Mouse (Mus musculus) yolk sac, embryonic 10.5 days (tissue): Measurements from ENCODE around the gene Aurkaip1.
"Not testable (repeated sequence)": the region's sequence is repeated elsewhere in the genome, so short reads cannot be mapped to it uniquely, and the experiment has no call there.

Source experiments
- DNase-seq: peaks from one replicate; pipeline ENCODE4 v3.0.0-alpha.2; 2017; ENCODE audit warnings: low spot score

Gene Aurkaip1

DNA sequence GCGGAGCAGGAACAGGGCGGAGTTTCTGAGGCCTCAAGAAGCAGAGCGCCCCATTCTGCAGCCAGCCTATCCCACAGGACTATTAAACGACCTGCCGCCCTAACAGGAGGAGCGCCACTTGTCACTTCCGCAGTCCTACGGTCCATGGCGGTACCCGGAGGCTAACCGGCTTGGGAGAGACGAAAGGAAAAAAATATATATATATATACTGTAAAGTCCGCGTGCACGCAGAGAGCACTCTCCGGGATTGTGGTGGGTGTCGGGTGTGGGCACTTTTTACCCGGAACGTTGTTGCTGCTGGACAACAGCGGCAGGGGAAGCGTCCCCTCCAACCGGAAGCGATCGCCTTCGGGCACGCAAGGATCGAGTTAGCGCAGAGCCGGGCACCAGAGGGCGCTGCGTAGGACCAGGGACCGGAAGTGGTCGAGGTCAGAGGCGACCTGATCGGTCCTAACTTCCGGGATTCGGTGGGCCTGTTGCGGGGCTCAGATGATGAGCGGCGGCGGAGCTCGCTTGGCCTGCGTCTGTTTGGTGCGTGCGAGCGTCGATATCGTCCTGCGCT lies at the start of gene Aurkaip1:
TSS of gene Aurkaip1 (plus strand) at position 68 of the 562 bp plus-strand sequence.
- peak; percentile 96 for DNase-seq

DNA sequence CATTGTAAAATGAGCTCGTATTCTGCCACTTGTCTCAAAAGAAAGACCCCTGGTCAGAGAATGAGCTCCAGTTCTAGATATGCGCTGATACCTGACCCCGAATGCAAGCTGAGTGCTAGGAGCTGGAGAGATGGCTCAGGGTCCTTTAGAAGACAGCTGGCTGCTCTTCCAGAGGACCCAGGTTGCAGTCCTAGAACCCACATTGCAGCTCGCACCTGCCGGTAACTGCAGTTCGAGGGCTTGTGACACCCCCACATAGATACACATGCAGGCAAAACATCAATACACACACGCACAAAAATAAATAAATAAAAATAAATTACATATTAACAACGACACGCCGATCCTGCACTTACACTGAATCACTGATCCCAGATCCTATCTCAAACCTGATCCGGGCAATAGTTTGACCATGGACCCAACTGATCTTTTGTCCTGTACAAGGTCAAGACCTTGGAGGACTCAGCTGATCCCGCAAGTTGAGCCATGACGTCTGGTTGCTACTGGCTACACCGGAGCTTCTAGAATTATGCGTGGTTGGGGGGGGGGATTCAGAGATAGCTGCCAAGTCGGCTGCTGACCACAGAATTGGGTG lies 47.5 kb upstream of the Aurkaip1 start:
- no peak for DNase-seq

DNA sequence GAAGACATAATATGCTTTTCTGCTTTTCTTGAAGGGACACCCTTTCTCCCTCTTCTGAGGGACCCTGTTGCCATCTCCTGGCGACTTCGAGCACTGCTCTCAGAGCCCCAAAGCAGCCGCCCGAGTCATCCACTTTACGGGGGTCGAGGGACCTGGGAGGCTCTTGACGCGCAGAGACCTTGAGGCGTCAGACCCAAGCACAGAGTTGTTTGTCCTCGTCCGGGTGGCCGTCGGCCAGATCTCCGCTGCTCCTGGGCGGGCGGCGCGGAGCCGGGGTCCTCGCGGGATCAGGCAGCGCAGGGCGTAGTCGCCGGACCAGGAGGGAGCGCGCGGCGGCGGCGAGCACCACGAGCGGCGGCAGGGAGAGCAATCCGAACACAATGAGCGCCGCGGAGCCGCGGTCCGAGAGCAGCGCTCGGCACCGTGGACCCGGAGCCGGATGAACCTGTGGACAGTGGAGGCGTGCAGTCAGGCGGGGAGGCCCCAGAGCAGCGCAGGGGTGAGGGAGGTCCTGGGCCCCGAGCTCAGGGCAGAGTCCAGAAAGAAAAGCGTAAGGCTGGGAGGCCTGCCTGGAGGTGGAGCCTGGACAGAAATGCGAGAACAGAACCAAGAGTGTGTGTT lies 46.9 kb upstream of the Aurkaip1 start:
- peak; percentile 83 for DNase-seq

DNA sequence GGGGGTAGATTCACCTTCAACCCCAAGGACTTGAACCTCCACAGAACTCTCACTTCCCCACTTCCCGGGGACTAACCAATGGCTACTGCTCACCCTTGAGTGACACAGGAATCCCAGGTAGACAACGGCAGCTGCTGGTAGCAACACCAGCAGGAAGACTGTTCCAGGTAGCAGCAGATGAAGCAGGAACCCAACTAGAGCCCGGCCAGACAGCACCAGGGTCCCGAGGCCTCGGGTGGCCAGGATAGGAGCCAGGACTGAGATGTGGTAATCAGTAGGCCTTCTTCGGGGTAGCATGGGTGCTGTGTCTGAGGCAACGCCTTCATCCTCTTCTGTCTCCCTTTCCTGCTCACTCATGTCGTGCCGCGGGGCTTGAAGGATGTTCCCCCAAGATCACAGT lies 45.8 kb upstream of the Aurkaip1 start:
- no peak for DNase-seq

DNA sequence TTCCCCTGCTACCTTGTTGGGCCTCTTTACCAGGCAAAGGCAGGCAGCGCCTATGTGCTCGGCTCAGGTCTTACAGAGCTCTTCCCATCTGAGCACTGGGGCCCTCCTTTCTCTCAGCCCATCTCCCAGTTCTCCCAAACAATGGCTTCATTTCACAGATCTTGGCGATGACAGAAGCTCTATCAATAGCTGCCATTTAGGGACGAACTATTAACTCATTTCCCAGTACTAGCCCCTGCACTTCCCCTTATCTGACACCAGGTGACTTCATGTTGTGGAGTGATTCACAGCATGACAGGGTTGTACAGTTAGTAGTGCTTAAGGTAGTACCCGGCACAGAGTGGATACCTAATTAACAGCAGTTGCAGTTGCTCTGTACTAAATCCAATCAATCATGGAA lies 45.3 kb upstream of the Aurkaip1 start, which contains the start of gene Tmem88b:
TSS of gene Tmem88b (minus strand) at position 56 of the 400 bp plus-strand sequence.
- DNase-seq, result no peak

DNA sequence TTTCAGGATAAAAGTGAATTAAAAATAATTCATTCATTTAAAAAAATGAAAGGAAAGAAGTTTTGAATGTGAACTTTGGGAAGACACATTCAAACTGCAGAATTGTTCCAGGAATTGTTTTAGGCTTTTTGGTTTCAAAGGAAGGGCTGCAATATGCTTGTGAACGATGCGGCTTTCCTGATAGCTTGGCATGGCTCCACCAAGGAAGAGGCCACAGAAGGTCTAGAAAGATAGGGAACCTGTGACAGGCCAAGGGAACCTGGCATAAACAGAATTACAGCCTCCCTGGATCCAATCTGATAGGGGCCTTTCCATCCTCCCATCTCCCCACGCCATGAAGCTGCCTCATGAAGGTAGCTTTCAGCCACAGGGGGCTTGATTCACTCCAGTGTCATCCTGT lies 42.8 kb upstream of the Aurkaip1 start:
- DNase-seq, result no peak

DNA sequence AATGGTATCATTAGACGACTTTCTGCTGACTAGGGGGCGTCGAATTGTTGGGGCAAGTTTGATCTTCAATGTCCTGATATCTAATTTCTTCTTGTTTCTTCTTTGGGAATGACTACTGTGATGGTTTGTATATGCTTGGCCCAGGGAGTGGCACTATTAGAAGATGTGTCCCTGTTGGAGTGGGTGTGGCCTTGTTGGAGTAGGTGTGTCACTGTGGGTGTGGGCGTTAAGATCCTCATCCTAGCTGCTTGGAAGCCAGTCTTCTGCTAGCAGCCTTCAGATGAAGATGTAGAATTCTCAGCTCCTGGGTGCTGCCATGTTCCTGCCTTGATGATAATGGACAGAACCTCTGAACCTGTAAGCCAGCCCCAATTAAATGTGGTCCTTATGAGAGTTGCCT lies 42.2 kb upstream of the Aurkaip1 start:
- not testable (repeated sequence) for DNase-seq

DNA sequence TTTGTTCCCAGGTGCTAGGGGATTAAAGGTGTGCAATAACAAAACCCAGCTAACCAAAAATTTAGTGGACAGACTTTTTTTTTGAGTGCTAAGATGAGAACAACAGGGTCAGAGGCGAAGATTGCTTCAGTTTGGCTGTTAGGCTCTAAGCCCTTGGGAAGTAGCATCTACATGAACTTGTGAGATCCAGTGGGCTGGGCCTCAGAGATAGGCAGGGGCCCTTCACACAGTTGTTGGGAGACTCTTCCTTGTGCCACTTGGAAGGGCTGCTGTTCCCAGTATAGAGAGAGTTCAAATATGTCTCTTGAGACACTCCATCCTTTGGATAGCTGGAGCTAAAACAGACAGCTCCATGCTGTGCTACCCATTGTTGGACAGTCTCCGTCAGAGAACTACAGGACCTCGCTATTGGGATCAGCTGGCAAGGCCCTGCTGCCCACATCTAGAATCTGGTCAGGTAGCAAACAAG lies 41.0 kb upstream of the Aurkaip1 start, which contains the start of gene Ankrd65:
TSS of gene Ankrd65 (plus strand) at position 419 of the 469 bp plus-strand sequence.
- no peak for DNase-seq

DNA sequence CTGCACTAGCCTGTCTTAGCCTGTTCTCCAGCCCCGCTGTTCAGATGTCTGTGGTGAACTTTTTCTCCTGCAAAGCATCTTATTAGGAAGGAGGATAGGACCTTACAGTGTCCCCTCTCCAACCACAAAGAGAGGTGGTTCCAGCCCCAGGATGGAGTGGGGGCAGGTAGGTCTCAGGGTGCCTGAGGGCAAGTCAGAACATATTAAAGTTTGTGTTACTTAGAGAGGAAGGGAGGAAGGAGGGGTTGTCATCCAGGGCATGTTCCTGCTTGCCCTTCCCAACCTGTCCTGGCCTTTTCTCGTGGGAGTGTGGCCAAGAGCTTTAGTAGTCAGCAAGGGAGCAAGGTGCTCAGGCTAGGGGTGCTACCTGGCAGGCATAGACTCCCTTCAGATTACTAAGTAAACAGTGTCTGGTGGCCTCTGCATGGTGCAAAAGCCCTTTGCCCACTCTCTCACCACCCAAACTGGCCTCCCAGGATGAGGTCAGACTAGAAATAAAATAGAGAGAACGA lies 40.4 kb upstream of the Aurkaip1 start:
- no peak for DNase-seq

DNA sequence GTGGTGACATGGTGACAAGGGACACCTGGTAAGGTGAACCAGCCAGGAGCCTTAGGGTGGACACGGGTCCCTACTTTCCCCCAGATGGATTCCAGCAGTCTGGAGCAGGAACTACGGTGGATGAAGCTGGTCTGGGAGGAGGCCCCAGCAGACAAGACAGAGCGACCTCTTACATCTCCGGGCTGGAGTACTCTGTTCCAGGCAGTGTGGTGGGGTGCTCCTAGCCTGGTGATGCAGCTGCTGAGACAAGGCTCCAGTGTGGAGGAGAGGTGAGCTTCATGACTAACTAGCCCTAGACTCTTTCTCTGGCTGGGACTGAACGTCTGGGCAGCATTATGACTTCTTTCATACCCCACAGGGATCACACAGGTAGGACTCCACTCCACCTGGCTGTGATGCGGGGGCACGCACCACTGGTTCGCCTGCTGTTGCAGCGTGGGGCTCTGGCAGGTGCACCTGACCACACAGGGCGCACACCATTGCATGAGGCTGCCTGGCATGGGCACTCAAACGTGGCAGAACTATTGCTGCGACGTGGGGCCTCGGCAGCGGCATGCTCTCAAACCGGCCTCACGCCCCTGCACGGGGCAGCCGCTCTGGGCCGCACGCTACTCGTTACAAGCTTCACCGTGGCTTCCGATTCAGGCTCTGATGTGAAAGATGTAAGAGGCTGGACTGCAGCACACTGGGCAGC lies 39.7 kb upstream of the Aurkaip1 start:
- DNase-seq, result no peak

DNA sequence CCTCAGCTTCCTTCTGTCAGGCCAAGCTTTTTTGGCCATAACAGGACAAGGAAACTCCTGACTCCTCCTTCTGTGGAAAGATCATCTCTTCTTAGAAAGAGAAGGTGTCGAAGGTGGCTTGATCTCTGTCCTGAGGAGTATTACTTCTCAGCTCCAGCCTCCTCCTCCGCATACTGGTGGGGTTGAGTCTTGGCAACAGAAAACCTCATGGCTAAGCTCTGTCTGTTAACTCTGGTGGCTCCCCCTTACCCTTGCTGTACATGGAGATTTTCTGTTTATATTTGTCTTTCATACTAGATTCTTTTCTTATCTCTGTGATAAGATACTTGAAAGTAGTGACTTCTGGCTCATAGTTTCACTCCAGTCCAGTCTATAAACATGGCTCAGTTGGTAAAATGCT lies 37.3 kb upstream of the Aurkaip1 start:
- DNase-seq, result no peak

DNA sequence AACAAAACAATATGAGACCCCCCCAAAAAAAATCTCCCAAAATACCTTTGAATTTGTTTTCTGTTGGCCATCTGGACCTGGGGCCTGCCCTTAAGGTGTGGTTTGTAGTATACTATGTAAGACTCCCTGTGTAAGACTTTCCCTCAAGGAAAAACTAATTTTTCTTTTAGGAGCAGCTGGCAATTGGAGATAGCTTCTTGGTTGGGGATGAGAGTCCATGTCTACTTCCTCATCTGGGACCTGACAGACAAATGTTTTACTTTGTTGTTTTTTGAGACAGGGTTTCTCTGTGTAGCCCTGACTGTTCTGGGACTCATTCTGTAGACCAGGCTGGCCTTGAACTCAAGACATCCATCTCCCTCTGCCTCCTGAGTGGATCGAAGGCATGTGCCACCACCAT lies 29.0 kb upstream of the Aurkaip1 start:
- DNase-seq, result no peak

DNA sequence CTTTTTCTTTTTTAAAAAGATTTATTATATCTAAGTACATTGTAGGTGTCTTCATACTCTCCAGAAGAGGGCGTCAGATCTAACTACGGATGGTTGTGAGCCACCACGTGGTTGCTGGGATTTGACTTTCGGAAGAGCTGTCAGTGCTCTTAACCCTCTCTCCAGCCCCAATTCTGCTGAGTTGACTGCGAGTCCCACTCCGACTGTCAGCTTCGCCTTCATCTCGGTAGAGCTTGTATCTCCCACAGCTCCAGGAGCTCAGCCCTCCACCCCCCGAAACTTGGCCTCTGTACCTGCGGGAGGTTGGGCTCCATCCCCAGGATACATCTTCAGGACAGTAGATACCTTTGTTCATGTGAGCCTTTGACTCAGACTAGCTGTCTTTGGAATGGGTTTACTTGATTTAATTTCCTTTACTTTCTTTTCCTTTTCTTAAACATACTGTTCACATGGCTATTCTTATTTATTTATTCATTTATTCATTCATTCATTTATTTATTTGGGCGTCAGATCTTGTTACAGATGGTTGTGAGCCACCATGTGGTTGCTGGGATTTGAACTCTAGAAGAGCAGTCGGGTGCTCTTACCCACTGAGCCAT lies 28.2 kb upstream of the Aurkaip1 start, which contains the start of gene Mrpl20:
TSS of gene Mrpl20 (plus strand) at position 138 of the 599 bp plus-strand sequence.
- DNase-seq, result no peak

DNA sequence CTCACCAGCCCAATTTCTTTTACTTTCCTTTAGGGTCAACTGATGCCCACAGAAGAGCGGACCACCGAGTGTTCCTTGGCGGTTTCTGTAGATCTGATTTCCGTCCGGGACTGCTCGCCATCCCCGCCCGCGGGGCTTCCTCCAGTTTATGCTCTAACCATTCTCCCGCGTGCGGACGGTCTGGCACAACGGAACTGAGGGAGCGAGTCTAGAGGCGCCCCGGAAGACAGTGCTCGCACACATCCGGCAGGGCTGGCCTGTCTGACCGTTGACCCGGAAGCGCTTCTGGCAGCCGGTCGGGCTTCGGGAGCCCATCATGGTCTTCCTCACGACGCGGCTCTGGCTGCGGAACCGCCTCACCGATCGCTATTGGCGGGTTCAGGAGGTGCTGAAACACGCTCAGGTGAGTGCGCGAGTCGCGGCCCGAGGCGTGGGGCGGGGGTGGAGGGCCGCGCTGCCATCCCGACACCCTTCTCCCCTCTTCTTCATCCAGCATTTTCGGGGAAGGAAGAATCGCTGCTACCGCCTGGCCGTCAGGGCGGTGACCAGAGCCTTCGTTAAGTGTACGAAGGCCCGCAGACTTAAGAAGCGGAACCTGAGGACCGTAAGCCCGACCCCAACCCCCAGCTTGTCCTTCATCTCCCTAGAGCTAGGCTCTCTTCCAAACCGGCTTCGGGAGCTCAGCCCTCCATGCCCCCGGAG lies 27.6 kb upstream of the Aurkaip1 start:
- peak; percentile 92 for DNase-seq

DNA sequence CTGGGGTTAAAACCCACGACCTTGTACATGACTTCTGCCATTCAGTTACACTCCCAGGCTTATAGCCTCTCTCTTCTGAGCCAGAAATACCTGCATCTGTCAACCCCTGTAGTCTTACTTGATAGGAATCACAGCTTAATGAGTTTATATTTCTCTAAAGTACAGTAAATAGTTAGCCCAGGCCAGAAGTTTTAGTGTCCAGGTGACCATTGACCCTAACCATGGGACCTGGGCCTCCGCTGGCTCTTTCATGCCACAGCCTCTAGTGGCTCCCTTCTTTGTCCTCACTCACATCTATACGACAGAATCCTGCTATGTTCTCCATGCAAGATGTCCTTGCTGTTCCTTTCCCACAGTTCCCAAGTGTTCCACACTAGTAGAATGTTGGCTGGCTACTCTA lies 23.2 kb upstream of the Aurkaip1 start:
- DNase-seq, result no peak

DNA sequence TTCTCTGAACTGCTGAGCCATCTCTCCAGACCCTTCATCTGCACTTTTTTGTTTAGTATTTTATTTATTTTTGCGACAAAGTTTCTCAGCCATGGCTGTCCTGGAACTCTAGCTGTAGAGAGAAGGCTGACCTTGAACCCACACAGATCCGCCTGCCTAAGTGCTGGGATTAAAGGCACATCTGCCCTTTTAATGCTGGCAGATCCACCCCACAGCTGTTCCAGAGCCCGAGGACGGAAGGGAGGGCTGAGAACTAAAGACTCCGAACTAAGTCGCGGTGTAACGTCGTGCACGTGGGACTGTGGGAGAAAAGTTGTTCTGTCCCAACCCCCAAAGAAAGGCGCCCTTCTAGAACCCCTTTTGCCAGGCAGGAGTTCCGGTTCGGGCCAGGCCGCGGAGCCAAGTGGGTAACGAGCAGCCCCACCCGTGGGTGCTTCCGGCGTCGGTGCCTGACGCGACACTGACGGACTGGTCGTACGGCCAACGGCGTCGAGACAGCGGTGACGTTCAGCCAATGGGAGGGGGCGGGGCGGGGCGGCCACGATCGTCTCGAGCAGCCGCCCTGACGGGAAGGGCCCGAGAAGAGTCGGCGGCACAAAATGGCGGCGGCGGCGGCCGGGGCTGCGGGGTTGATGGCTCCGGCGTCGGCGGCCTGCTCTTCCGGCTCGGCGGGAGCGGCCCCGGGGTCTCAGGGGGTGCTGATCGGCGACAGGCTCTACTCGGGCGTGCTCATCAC lies 19.0 kb upstream of the Aurkaip1 start, which contains the start of gene Ccnl2:
TSS of gene Ccnl2 (plus strand) at position 561 of the 736 bp plus-strand sequence.
- DNase-seq, result peak; percentile 96

DNA sequence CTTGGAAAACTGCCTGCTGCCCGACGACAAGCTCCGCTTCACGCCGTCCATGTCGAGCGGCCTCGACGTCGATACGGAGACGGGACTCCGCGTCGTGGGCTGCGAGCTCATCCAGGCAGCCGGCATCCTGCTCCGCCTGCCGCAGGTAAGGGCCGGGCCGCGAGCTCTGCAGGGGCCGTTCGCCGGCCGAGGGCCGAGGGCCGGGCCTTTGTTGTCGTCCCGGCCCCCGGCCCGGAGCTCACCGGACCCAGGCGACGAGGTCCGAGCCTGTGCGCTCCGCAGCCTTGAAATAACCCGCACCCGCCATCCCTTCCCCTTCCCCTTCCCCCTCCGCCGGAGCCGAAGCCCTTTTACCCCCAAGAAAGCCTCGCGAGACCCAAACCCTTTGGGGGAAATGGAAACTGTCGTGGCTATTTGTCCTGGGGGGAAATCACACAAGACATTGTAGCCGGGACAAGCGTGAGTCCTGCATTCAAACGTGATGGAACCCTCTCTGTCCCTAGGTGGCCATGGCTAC lies 18.3 kb upstream of the Aurkaip1 start:
- peak; percentile 34 for DNase-seq

DNA sequence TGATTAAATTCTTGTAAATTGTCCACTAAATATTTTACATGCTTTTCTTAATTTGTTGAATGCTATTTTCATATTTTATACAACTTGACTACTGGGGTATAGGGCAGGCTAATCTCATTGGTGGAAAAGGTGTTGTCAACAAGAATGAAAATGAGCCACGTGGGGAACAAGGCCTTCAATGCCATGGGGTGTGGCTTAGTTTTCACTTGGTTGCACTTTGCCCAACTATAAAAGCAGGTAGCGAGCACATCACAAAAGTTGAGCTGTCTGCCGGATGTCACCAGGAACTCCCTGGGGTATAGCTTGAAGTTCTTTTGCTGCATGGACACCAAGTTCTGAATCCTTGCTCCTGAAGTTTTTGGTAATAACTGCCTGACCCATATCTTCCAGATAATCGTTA lies 13.5 kb upstream of the Aurkaip1 start:
- no peak for DNase-seq

DNA sequence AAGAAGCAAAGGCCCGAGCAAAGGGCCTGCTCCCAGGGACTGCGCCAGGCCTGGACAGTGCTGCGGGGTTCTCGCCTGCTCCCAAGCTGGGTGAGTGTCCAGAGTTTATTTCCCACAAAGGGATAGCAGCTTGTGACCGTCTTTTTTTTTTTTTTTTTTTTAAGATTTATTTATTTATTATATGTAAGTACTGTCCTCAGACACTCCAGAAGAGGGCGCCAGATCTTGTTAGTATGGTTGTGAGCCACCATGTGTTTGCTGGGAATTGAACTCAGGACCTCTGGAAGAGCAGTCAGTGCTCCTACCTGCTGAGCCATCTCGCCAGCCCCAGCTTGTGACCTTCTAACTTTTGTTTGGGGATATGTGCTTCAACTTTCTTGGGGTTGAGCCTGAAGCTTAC lies 10.0 kb upstream of the Aurkaip1 start:
- no peak for DNase-seq

DNA sequence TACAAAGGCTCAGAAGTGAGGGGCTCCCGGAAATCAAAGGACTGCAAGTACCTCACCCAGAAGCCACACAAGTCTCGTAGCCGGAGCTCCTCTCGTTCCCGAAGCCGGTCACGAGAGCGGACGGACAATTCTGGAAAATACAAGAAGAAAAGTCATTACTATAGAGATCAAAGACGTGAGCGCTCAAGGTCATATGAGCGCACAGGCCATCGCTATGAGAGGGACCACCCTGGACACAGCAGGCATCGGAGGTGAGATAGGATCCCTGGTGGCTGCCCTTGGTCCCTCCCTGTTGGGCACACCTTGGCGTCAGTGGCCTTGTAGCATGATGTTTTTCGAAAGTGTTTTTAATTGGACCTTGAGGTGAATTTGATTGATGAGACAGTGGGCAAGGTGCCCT lies 7.6 kb upstream of the Aurkaip1 start:
- DNase-seq, result no peak
